Mouse (Mus musculus) neural tube, embryonic 12.5 days (tissue): ENCODE results near the gene Vmn1r10. TPM values are rescaled to one million over a fixed set of nuclear protein-coding genes. Genes with fewer than 3 reads are reported as not detected.

Experiments used
- ATAC-seq: fragments of 200-750 bp; cut with Nextera tagmentation; 2 replicates; pipeline ENCODE4 v1.8.0; 2017; ENCODE audit warnings: low read depth, mild to moderate bottlenecking, moderate TSS enrichment, moderate library complexity; ENCODE audit not compliant: low FRiP score
- H3K27ac ChIP-seq: fragments of 300-500 bp; sonication (generic); 2 replicates; pipeline ENCODE4 v1.5.1; 2016
- H3K27me3 ChIP-seq: fragments of 300-500 bp; sonication (generic); replicated peaks from 2 replicates; pipeline ENCODE4 v1.6.1; 2016; ENCODE audit warnings: mild to moderate bottlenecking
- H3K36me3 ChIP-seq: fragments of 300-500 bp; sonication (generic); 2 replicates; pipeline ENCODE4 v1.6.1; 2016; ENCODE audit warnings: mild to moderate bottlenecking
- H3K4me1 ChIP-seq: fragments of 300-500 bp; sonication (generic); 2 replicates; pipeline ENCODE4 v1.6.1; 2016
- H3K4me2 ChIP-seq: fragments of 300-500 bp; sonication (generic); replicated peaks from 2 replicates; pipeline ENCODE4 v1.6.1; 2016; ENCODE audit warnings: mild to moderate bottlenecking
- H3K4me3 ChIP-seq: fragments of 300-500 bp; sonication (generic); 2 replicates; pipeline ENCODE4 v1.5.1; 2016
- H3K9ac ChIP-seq: fragments of 300-500 bp; sonication (generic); 2 replicates; pipeline ENCODE4 v1.6.1; 2016; ENCODE audit warnings: mild to moderate bottlenecking
- H3K9me3 ChIP-seq: fragments of 300-500 bp; sonication (generic); 2 replicates; pipeline ENCODE4 v1.6.1; 2016; ENCODE audit warnings: mild to moderate bottlenecking
- WGBS: fragments of 180-500 bp; shearing (Covaris S2); methylation state at CpG from one replicate; pipeline ENCODE4 v1.1.7; 2016; 5-methylcytosine and 5-hydroxymethylcytosine counted together
- polyA plus RNA-seq: library from polyadenylated mRNA; unstranded; fragments of >200 nt; fragmentation: Nextera tagmentation; extraction: Ambion mirVana; gene quantifications from 2 replicates; pipeline ENCODE4 v1.2.1, GENCODE M21; 2016

Vmn1r10 gene
- polyA plus RNA-seq = not detected in 2 replicates

DNA sequence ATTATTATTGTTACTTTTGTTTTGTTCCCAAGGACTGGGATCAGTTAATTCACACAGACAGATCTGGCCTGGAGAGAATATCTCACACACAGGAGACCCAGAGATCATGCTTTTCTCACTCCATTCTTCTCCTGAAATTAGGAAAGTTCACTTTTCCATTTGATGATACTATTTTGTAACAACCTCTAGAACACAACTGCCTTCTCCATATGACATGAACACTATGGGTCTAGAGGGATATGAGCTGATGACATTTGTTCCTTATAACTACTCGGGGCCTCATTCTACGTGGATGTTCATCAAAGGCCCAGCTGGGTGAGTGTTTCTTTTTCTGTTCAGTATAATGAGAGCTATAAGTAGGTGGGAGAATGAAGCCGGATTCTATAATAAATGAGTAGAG is at the start of gene Vmn1r10:
Gene Vmn1r10 (plus strand): TSS at position 301 of the 400 bp plus-strand sequence.
- Histone ChIP-seq H3K27ac (no peak within 1 kb of the TSS), H3K9me3 (no peaks in the 10 kb centered on the region), H3K36me3 (no peaks in the 10 kb centered on the region), H3K4me3 (no peak within 1 kb of the TSS), H3K9ac (no peak within 1 kb of the TSS), H3K4me2 (no peak within 1 kb of the TSS), H3K4me1 (no peaks in the 10 kb centered on the region), H3K27me3 (no peaks in the 10 kb centered on the region)
- 93% methylated on average over 3 of the region's 3 CpGs for WGBS
- ATAC-seq = no peak

DNA sequence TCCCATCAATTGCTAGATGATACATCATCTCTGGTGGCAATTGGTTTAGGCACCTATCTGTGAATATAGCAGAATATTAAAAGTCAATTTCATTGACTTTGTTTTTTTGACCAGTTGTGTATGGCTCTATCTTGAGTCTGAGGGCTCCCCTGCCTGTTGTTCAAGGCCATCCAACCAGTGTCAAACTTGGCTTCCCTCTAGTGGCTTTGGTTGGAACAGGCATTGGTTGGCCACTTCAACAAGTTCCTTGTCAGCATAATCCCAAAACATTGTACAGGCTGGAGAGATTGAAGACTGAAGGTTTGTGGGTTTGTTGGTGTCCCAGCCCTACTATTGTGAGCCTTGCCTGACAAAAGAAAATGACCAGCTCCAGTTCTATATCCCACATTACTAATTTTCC is 45.5 kb upstream of the Vmn1r10 start:
- Histone ChIP-seq H3K36me3 (no peaks in the 10 kb centered on the region), H3K27me3 (no peaks in the 10 kb centered on the region), H3K9me3 (no peaks in the 10 kb centered on the region), H3K4me2 (no peak overlapping the region), H3K27ac (no peak overlapping the region), H3K4me1 (no peaks in the 10 kb centered on the region), H3K9ac (no peak overlapping the region), H3K4me3 (no peak overlapping the region)
- no peak for ATAC-seq

DNA sequence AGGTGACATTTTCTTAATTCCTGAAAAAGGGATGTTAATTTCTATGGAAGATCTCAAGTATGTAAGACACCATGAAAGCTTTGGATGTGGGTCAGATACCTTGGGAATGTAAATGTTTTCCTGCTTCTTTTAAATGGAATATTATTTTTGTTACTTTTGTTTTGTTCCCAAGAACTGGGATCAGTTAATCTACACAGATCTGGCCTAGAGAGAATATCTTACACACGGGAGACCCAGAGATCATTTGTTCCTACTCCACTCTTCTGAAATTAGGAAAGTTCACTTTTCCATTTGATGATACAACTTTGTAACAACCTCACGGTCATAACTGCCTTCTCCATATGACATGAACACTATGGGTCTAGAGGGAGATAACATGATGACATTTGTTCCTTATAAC is 42.8 kb upstream of the Vmn1r10 start, which contains the start of gene Vmn1r9:
Gene Vmn1r9 (plus strand): TSS at position 301 of the 400 bp plus-strand sequence.
- WGBS = 91% methylated on average over 2 of the region's 2 CpGs

DNA sequence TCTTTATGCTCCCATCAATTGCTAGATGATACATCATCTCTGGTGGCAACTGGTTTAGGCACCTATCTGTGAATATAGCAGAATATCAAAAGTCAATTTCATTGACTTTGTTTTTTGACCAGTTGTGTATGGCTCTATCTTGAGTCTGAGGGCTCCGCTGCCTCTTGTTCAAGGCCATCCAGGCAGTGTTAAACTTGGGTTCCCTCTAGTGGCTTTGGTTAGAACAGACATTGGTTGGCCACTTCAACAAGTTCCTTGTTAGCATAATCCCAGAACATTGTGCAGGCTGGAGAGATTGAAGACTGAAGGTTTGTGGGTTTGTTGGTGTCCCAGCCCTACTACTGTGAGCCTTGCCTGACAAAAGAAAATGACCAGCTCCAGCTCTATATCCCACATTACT is 2.9 kb upstream of the Vmn1r10 start:
- WGBS = 70% methylated on average over 1 of the region's 1 CpGs
- H3K9ac ChIP-seq = no peak overlapping the region

More for the DNA sequence above, 42.8 kb upstream of the Vmn1r10 start, which contains the start of gene Vmn1r9:
- no peak for ATAC-seq
- no peaks in the 10 kb centered on the region for H3K9me3 ChIP-seq
- no peak within 1 kb of the TSS for H3K9ac ChIP-seq
- no peaks in the 10 kb centered on the region for H3K36me3 ChIP-seq
- no peaks in the 10 kb centered on the region for H3K4me1 ChIP-seq
- no peak within 1 kb of the TSS for H3K27ac ChIP-seq
- no peak within 1 kb of the TSS for H3K4me2 ChIP-seq
- no peaks in the 10 kb centered on the region for H3K27me3 ChIP-seq
- H3K4me3 ChIP-seq = no peak within 1 kb of the TSS

DNA sequence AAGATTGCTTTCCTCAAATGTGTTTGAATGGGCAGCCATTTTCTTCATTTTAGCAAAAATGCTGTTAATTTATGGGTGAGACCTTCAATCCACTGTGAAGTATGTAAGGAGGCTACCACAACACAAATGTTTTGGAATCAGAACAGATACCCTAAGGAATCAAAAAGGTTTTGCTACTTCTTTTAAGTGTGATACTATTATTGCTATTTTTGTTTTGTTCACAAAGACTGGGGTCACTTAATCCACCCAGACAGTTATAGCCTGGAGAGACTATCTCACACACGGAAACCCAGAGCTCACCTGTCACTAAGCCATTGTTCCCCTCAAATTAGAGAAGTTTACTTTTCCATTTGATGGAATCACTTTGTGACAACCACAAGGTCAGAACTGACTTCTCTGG is 23.9 kb downstream of the Vmn1r10 start, which contains the start of gene Vmn1r11:
Gene Vmn1r11 (plus strand): TSS at position 301 of the 400 bp plus-strand sequence.
- ATAC-seq = no peak
- Histone ChIP-seq H3K9me3 (no peaks in the 10 kb centered on the region), H3K9ac (no peak within 1 kb of the TSS), H3K4me3 (no peak within 1 kb of the TSS), H3K4me1 (no peaks in the 10 kb centered on the region), H3K4me2 (no peak within 1 kb of the TSS), H3K27me3 (no peaks in the 10 kb centered on the region), H3K36me3 (no peaks in the 10 kb centered on the region), H3K27ac (no peak within 1 kb of the TSS)
- 87% methylated on average over 1 of the region's 1 CpGs for WGBS

More for the DNA sequence above, 2.9 kb upstream of the Vmn1r10 start:
- H3K4me1 ChIP-seq = no peaks in the 10 kb centered on the region
- no peak overlapping the region for H3K27ac ChIP-seq
- H3K36me3 ChIP-seq = no peaks in the 10 kb centered on the region
- H3K9me3 ChIP-seq = no peaks in the 10 kb centered on the region
- no peak overlapping the region for H3K4me3 ChIP-seq
- no peak for ATAC-seq
- H3K4me2 ChIP-seq = no peak overlapping the region
- no peaks in the 10 kb centered on the region for H3K27me3 ChIP-seq

DNA sequence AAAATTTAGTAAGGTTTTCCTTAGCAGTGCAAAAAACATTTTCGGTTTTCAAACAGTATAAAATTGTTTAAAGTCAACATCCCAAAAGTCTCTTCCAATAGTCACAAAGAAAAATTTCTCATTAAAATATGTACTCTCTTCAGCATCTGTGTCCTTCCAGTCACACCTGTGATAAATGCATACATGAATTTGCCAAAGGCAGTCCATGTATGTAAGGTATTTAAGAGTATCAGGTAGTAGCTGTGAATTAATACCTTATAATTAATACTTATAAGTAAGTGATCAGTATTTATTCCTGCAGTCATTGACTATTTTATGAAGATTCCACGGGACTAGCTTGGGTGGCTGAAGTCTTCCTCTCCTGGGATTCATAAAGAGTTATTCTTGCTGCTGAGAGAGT is 47.4 kb downstream of the Vmn1r10 start, which contains the start of gene Vmn1r12:
Gene Vmn1r12 (plus strand): TSS at position 301 of the 400 bp plus-strand sequence.
- no peaks in the 10 kb centered on the region for H3K36me3 ChIP-seq
- H3K27ac ChIP-seq = no peak within 1 kb of the TSS
- no peak within 1 kb of the TSS for H3K4me2 ChIP-seq
- no peaks in the 10 kb centered on the region for H3K4me1 ChIP-seq
- H3K9me3 ChIP-seq = no peaks in the 10 kb centered on the region
- H3K27me3 ChIP-seq = no peaks in the 10 kb centered on the region
- ATAC-seq = no peak
- 84% methylated on average over 2 of the region's 2 CpGs for WGBS
- no peak within 1 kb of the TSS for H3K4me3 ChIP-seq
- H3K9ac ChIP-seq = no peak within 1 kb of the TSS

Other genes with a start within 250 kb of the Vmn1r10 start
- gene Nt5c3, start 185.5 kb upstream of the Vmn1r10 start, polyA plus RNA-seq = 102 and 106 TPM in 2 replicates
- gene Vmn1r4, start 185.4 kb upstream of the Vmn1r10 start, polyA plus RNA-seq = 0.41 and 0.46 TPM in 2 replicates
- gene Vmn1r5, start 139.2 kb upstream of the Vmn1r10 start, polyA plus RNA-seq = not detected in 2 replicates
- gene Vmn1r6, start 112.2 kb upstream of the Vmn1r10 start, polyA plus RNA-seq = not detected in 2 replicates
- gene Vmn1r7, start 84.1 kb upstream of the Vmn1r10 start, polyA plus RNA-seq = not detected in 2 replicates
- gene Vmn1r8, start 77.2 kb upstream of the Vmn1r10 start, polyA plus RNA-seq = not detected in 2 replicates
- not detected in 2 replicates for gene Vmn1r9, start 42.7 kb upstream of the Vmn1r10 start, polyA plus RNA-seq
- gene Vmn1r11, start 24.0 kb downstream of the Vmn1r10 start, polyA plus RNA-seq = not detected in 2 replicates
- gene Vmn1r12, start 47.5 kb downstream of the Vmn1r10 start, polyA plus RNA-seq = not detected in 2 replicates
- not detected in 2 replicates for gene Vmn1r13, start 93.8 kb downstream of the Vmn1r10 start, polyA plus RNA-seq
- not detected in 2 replicates for gene Vmn1r14, start 122.2 kb downstream of the Vmn1r10 start, polyA plus RNA-seq
- gene Vmn1r15, start 148.5 kb downstream of the Vmn1r10 start, polyA plus RNA-seq = not detected in 2 replicates
- not detected in 2 replicates for gene Vmn1r16, start 220.0 kb downstream of the Vmn1r10 start, polyA plus RNA-seq